Mouse (Mus musculus) brain, embryonic 18.5 days (tissue): ENCODE results near the gene Gm10097.

Experiments used
- DNase-seq: peaks from one replicate; pipeline ENCODE4 v3.0.0-alpha.2; 2012; ENCODE audit warnings: low read depth, low spot score

Gene Gm10097

DNA sequence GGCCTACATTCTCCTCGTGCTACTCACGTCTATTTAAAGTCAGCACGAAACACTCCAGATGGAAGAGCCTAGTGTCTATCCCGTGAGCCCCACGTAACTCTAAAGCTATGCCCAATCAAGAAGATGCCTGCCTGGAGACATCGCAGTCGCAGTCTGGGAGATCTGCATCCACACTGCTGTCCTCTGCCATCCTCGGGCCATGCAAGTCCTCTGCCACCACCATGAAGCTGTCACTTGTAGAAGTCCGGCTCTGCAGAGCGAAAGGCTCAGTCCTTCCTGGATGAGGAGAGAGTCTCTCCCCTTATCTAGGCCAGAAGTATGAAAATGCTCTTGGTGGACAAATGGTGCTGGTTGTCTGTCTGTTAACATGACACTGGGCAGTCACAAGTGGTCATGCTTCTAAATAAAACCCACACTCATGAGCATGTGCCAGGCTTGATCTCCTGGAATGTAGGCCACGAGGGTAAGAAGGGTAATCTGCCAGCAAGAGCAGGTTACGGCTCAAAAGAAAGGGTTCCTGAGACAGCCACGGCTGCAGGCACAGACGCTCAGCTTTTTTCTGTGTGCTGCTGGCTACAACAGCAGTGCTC, at the start of gene Gm10097:
Gene Gm10097, plus strand, starts transcription at position 517 of the 590 bp plus-strand sequence.
- DNase-seq, result no peak

DNA sequence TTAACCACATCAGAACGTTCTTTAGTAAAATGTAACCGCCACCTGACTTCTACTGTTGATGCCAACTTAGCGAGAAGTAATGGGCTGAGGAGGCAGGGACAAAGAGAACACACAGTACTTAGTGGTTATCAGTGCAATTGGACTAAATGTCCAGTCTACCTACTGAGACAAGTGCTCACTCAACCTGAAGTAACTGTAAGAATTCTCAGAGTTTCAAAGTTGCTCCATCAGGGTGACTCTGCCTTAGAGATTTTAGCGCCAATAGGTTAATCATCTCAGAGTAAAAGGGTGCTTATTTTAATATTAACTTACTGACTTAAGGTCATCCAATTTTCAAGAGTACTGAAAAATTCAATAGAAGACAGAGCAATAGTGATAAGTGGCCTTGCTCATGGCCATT, 43.1 kb upstream of the Gm10097 start:
- no peak for DNase-seq

DNA sequence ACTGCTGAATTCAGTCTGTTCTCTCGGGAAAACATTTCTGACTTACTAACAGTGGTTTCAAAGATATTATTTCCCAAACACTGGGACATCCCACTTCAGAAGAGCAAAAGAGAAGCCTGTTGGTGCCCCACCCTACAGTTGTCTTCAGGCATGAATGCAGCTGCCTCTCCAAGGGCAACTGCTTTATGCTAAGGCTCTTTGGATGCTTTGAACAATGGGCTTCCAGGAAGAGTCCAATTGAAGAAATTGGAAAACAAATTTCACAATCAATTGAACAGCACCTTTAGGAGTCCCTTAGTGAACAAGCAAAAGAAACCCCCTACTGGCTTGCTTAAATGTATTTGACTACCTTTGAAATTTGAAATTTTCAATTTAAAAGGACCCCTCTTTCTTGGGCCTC, 41.8 kb upstream of the Gm10097 start:
- no peak for DNase-seq

DNA sequence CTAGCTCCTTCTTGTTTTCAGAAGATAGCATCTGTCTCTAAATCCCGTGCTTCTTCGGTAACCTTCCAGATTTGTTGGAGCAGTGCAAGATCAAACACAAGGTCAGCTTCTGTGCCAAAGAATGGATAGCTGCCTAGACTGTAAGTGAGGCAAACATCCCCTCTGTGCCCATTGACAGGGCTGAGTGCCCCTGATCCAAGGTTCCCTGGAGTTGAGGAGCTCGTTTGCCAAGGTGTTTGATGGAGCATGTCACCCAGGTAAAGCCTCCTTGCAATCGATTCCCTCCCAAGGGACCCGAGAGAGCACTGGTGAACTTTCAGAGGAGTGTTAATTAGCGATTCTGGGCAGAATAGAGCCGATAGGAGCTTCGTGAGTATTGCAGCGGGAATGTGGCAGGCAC, 40.7 kb upstream of the Gm10097 start:
- no peak for DNase-seq

DNA sequence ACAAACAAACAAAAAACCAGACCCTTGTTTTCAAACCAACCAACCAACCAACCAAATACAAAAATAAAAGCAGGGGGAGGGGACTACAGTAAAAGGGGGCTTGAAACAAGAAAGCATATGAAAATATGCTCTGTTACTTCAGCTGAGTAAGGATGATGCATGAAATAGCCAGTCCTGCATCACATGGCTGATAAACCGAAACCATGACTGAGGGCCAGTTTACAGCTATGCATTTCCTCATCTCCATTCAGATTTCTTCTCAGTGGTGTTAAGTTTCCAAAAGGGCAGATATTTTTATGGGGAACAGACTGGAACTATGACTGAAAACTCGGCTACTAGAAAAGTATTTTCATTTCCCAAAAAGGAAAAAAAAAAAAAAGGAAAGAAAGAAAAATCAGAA, 39.8 kb upstream of the Gm10097 start:
- no peak for DNase-seq

DNA sequence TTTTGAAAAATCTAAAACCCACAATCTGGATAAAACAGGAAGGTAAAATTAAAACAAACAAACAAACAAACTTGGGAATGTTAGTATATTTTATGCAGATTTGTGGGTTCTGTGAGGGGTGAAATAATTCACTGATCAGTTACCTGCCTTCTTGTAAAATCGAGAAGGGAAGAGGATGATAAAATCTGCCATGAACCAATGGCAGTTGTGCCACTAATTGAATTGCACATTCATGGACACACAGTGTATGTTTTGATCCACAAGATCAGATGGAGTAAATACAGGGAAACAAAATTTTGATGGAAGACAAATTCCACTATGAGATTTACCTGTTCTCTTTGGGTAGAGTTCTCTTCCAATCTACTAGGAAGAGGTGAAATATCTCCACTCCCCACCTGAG, 39.1 kb upstream of the Gm10097 start:
- DNase-seq, result no peak

DNA sequence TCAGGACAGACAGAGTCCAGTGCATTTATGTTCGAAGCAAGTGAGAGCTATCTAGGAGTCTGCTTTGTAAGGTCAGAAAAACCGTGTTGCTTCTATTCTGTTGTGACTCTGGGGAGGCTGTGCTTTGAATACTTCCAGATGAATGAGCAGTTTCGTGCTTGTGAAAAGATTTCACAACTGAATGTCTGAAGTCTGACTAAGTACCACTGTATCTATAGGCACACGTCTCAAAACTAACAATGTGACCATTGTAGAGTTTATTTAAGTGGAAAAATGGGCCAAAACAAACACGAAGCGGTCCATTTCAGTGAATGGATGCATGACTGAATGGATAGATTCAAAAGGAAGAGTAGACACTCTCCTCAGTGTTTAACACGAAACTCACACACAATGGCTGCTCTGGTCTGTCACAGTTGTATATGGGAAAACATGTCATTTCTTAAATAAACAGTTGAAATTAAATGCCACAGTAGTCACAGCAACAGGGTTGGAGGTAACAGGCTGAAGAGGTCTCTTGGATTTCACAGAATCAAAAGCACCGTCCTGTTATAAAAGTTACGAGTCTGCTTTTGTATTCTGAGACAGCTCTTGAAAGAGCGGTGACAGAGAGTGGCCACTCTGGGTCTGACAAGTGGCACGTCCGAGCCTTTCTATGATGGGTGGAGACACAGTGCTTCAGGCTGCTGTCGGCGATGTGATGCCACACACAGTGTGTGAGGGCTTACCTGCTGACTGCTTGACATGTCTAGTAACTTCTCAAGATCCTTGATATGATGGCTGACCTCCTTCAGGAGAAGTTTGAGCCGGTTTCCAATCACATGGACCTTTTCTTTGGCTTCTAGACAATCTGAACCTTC, 36.6 kb upstream of the Gm10097 start:
- no peak for DNase-seq

DNA sequence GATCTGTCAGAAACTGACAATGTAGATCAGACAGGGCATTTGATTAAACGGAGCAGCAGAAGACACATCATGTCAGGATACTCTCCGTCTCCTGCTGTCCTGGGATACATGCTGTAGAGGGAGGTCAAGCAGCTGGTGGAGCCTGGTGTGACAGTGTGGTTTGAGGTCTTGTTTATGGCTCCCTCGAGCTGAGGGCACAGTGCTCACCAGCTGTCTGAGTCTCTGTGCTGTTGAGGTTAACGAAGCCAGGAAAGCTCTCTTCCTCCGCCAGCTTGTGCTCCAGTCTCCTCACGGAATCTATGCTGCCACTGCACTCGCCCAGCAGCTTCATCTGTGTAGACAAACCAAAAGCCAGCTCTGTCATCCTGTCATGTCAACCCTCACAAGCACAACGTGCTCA, 27.7 kb upstream of the Gm10097 start:
- no peak for DNase-seq

DNA sequence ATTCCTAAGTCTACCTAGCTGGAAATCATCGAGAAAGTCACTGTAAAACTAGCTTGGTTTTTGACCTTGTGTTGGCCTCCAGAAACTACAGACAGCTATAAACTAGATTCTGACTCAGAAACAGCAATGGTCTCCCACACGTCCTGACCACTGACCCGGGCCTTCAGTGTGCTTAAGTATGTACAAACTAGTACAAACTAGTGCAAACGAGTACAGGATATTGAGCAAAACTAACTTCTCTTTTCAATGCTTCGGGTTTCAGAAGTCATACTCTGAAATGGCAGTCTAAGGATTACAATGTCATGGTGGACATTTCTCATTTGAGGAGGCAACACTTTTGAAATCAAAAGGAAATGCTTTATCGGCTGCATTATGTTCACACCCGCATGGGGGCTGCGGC, 24.5 kb upstream of the Gm10097 start:
- no peak for DNase-seq

DNA sequence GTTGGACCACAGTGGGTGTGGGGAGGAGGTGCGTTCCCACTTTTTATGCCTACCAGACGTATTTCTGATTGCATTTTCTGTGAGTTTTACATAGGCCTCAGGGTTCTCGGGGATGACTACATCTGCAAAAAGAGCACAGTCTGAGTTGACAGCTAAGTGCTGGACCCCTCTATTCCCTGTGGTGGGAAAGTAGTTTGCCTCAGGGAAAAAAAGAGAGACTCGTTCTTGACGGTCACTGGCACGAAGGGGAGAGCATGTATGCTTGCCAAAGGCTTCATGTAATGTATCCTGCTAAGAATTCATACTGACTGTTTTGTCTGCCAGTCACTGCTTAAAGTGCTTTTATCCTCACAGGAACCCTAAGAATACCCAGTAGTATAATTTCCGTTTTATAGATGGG, 23.8 kb upstream of the Gm10097 start:
- no peak for DNase-seq

DNA sequence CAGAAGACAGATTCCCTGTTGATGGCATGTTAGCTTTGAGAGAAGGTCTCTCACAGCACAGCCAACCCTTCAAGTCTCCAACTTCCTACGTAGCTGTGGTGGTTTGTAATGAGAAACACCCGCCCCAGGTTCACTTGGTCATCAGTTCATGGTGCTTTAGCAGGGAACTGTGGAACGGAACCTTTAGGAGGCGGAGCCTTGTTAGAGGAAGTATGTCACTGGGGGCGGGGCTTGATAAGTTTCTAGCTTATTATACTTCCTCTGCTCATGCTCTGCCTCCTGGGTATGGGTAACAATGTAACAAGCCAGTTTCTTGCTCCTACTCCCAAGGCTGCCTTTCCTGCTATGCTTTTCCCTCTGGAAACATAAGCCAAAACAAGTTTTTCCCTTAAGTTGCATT, 23.3 kb upstream of the Gm10097 start:
- no peak for DNase-seq

DNA sequence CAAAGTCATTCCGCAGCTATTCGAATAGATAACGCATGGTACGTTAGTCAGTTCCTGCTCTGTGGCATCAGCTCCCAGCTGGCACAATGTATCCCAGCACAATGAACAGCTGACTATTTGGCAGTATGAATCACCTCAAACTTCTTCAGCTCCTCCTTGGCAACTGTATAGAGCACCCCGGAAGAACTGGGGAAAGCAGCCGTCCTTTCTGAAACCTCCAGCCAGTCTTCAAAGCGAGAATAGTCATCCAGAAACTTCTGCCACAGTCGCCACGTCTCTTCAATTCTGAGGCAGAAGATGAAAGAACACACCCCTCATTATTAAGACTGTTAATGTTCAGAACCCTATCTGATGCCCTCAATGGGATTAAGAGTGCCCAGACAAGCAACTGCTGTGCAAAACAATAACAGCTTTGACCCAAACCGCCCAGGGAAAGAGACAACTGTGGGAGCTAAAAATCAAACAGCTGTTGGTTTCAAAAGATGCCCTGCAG, 12.7 kb upstream of the Gm10097 start:
- DNase-seq, result no peak

DNA sequence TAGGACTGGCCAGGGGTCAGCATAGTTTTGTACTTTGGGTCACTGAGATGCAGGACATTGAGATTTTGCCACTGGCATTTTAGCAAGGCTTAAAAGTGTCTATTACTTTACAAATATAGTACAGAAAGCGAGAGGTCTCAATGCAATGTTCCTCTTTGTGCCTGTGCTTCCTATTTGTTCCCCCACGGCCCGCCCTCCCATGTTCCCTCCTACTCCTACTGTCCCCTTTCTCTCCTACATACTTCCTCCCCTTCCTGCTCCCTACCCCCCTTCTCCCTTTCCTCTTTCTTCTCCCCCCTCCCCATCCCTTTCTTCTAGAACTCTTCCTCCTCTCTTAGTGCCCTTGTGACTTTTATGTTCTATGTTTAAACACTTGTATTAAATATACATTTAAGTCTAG, 12.1 kb upstream of the Gm10097 start:
- no peak for DNase-seq

DNA sequence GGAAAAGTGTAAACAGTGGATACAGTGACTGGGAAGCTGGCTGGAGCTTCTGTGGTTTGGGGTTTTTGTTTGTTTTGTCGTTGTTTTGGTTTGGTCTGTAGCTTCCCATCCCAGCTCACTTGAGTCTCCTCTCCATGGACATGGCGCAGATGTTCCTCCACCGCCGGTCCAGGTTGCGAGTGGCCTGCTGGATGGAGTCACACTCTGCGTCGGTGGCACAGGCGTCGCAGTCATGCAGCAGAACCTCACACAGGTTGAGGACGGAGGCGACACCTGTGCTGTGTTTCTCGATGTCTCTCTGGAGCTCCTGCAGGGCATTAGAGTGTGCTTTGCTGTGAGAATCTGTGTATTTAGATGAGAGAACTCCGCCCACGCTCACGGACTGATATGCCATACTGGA, 11.3 kb upstream of the Gm10097 start:
- no peak for DNase-seq

DNA sequence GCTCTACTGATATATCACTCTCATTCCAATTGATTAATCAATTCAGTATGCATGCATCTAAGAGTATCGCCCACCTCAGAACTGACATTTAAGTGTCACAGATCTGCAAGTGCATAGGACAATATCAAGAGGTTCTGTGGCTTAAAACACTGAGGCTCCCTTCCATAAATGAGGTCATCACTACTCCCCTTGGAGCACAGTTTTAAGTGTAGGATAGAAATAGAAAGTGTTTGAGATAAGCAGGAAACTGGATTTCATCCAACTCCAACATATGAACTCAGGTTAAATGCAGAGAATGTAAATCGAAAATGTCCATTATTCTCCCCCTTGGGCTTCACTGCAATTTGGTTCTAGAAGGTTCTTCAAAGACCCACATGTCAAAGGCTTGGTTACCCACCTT, 10.1 kb upstream of the Gm10097 start:
- DNase-seq, result no peak

DNA sequence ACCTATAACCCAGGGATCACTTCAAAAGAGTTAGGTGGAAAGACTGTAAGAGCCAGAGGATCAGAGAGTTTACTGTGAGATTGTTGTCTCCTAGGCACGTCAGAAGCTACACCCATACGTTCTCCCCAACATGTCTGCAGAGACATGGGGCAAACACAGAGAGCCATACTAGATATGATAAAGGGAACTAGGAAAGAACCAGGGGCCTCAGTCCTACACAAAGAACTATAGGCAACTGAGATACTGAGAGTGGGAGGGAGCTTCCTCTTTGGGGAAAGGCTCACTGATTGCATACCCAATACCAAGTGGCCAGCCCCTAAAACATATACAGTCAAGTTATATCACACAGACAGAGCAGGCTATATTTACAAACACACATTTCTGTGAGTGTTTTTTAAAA, 9.0 kb upstream of the Gm10097 start:
- DNase-seq, result no peak

DNA sequence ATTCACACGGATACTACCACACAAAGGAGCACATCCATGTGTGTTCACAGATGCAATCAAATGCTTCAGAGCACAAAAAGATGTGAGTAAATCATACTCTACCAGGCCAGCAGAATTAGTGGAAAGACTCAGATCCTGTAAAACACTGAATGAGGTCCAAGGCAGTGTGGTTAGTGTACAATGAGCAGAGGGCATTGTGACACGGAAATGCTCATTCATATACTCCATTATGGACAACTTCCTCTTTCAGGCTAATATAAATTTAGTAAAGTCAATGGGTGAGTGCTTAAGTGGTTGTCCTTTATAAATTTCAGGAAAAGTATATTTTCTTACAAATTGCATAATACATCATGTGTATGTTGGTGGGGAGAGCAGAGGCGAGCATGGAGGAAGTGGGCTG, 1.9 kb upstream of the Gm10097 start:
- no peak for DNase-seq

DNA sequence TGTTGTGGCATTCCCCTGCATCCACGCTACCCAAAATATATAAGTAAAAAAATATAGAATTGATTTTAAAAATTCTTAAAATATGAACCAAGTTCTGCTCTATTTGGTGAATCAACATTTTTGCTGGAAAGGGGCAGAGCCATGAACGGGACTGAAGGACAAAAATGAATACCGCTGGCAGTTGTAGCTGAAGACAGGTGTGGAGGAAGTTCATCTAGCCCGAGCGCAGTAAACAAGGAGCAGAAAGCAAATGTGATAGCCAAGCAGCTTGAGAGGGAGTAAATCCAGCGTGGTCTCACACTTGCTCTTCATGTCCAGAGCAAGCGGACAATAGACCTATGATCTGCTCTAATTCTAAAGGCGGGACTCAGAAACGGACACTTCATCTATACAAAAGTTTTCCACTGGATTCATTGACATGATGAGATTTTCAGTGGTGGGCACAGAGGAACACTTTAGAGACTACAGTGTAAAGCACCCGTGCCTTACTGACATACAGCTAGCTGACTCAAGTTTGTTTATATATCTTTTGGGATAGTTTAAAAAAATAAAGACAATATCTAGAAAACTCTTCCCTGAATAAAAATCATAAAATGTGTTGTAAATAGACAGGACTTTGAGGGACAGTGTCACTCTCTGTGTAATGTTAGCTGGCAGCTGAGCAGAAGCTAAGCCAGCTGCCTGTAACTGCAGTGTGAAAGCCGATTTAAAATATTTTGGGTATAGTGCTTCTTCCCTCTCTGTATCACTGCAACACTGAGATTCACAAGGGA, 1.4 kb downstream of the Gm10097 start:
- DNase-seq, result no peak

DNA sequence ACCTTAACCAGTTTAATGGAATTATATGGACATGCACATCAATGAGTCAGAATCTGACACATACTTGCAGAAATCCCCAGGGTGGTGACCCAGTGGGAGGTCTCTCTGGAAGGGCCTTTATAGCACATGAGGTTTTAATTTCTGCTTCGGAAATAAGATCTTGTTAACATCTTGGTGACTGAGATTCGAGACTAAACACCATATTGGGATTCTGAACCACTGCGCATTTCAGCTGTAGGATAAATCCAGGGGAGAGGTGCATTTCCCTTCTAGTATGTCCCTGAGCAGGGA, 1.9 kb downstream of the Gm10097 start:
- no peak for DNase-seq

DNA sequence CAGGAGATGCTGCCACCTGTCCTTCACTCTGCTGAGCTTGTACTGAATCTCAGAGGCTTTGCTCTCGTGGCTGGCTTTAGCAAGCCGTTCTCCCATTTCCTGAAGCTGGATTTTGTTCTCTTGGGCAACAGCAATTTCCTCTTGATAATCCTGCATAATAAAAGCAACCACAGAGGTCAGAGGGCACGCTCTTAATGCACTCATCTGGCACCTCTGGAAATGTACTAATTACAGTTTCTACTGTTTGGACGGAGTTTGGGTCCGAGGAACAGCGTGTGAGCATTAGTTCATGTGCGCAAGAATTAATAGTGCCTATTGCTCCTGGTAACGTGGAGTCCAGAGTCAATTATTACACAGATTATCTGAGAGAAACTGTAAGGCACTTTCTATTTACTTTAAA, 3.1 kb downstream of the Gm10097 start:
- no peak for DNase-seq

DNA sequence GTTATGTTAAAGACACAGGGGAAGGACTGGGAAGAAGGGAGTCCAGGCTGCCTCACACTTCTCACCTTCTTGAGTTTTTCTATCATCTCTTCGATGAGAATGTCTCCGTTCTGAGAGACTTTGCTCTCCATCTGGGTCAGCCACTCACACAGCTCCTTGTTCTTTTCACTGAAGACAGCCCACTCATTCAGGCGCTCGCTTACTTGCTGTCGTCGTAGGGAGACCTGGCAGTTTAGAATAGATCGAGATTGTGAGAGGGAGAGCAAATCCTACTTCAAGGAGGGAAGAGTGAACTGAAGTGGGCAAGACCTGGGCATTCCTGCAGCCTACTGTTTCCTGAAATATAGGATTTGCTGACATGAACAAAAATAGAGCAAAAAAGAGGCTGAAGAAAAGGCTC, 6.7 kb downstream of the Gm10097 start:
- DNase-seq, result no peak

DNA sequence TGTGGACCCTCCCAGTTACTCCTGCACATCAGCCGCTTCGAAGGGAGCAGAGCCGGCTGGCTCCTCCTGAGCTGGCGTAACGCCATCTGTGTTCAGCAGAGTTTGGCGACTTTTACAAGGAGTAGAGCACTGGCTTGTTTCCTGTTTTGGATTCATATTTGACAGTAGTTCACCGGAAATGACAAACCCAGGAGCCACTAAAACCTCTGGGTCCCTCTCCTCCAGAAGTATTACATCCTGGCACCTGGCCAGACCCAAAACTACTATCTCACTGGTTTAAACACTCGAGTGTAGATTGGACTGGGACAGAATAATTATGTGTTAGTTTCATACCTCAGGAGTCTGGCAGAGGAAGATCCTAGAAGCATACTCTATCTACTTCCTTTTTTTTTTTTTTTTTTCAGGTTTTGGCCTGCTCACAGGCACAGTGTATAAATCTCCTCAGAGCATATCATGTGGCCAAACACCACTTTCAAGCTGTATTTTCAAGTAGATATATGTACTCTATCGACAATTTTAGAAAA, 11.0 kb downstream of the Gm10097 start:
- no peak for DNase-seq

DNA sequence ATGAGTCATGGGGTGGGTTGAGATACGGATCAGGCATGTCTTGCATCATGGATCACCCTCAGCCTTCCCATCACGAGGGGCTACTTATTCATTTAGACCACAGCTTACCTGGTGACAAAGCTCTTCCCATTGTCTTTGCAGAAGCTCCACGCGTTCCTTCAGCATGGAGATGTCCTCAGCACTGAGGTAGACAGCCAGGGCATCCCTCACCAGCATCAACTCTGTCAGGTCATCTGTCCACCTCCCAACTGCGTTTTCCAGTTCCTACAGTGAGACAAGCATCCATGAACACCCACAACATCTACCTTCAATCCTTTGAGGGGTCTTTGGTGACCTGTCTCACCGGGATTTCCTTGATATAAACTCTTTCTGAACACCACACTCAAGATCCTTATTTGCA, 14.7 kb downstream of the Gm10097 start:
- no peak for DNase-seq
